In genomic region chr9:61682316-61682715, GRCm38 (mm10) we compare ENCODE assay signal across 18 mouse cellular contexts.
DNase-seq lines count a peak whose midpoint lies in the region; ATAC-seq and TF ChIP-seq lines count a peak whose summit lies in the region.
"Had no signal": no experiment of that assay in that cellular context is flagged by ENCODE, and none has a peak within 500 bp of the region (broad histone marks: within the 10 kb centered on the region; RNA-seq: fewer than 3 reads in every experiment).

No protein-coding gene starts in this region.

- no peaks in the 10 kb centered on the region for H3K9me3 ChIP-seq in liver, embryonic 12.5 days (replicated peaks)
- H3K9me3 ChIP-seq in hindbrain, embryonic 12.5 days (replicated peaks), result no peaks in the 10 kb centered on the region
- H3K9me3 ChIP-seq: embryonic facial prominence, embryonic 15.5 days; heart, embryonic 12.5 days; hindbrain, embryonic 15.5 days; lung, embryonic 15.5 days; stomach, embryonic 15.5 days had no signal

- H3K36me3 ChIP-seq in thymus, adult 2 months (ENCODE audit: control insufficient read depth, insufficient read depth, low read length), result no peaks in the 10 kb centered on the region
- H3K36me3 ChIP-seq in liver, embryonic 12.5 days, result no peaks in the 10 kb centered on the region
- no peaks in the 10 kb centered on the region for H3K36me3 ChIP-seq in hindbrain, embryonic 12.5 days
- H3K36me3 ChIP-seq: embryonic facial prominence, embryonic 15.5 days; heart, embryonic 12.5 days; hindbrain, embryonic 15.5 days; lung, embryonic 15.5 days; stomach, embryonic 15.5 days had no signal

- H3K9ac ChIP-seq in liver, embryonic 12.5 days, result no peak overlapping the region
- no peak overlapping the region for H3K9ac ChIP-seq in hindbrain, embryonic 12.5 days
- H3K9ac ChIP-seq: embryonic facial prominence, embryonic 15.5 days; forebrain, postnatal 0 days; heart, embryonic 12.5 days; hindbrain, embryonic 15.5 days; lung, embryonic 15.5 days; stomach, embryonic 15.5 days had no signal

- peak; percentile 33 for ATAC-seq in CD4-positive, CD25-positive, alpha-beta regulatory T cell, adult 4 months
- peak; percentile 67 for ATAC-seq in granulocyte monocyte progenitor cell, adult 5-6 weeks (replicated peaks; ENCODE audit: poor library complexity, severe bottlenecking)
- ATAC-seq in liver, embryonic 12.5 days, result no peak
- ATAC-seq in hindbrain, embryonic 12.5 days (ENCODE audit: low FRiP score), result no peak
- ATAC-seq: forebrain, postnatal 0 days had no signal

- WGBS in thymus, adult 2 months, result 5% methylated on average over 4 of the region's 4 CpGs
- 16% methylated on average over 4 of the region's 4 CpGs for WGBS in liver, embryonic 12.5 days (ENCODE audit: insufficient replicate concordance)
- WGBS in hindbrain, embryonic 12.5 days, result 77% methylated on average over 4 of the region's 4 CpGs

- peaks cover 52% of the 10 kb centered on the region for H3K4me1 ChIP-seq in thymus, adult 2 months (replicated peaks; ENCODE audit: control insufficient read depth, insufficient read depth, low read length)
- H3K4me1 ChIP-seq in liver, embryonic 12.5 days, result peaks cover 16% of the 10 kb centered on the region
- H3K4me1 ChIP-seq in hindbrain, embryonic 12.5 days, result peaks cover 28% of the 10 kb centered on the region
- H3K4me1 ChIP-seq: stomach, embryonic 15.5 days had no signal

- TF ChIP-seq CTCF in thymus, adult 2 months (IDR thresholded peaks at IDR 0.05; ENCODE audit: borderline replicate concordance, control insufficient read depth, extremely low read depth, insufficient read depth, low read length, poor library complexity), result no peak

- H3K4me3 ChIP-seq in thymus, adult 2 months (ENCODE audit: control insufficient read depth, insufficient read depth, low read length), result no peak overlapping the region
- no peak overlapping the region for H3K4me3 ChIP-seq in liver, embryonic 12.5 days
- no peak overlapping the region for H3K4me3 ChIP-seq in hindbrain, embryonic 12.5 days
- H3K4me3 ChIP-seq: embryonic facial prominence, embryonic 15.5 days; heart, embryonic 12.5 days; hindbrain, embryonic 15.5 days; lung, embryonic 15.5 days; stomach, embryonic 15.5 days had no signal

- no peaks in the 10 kb centered on the region for H3K27me3 ChIP-seq in thymus, adult 2 months (ENCODE audit: control insufficient read depth, insufficient read depth, low read length)
- peaks cover 7% of the 10 kb centered on the region; the same call in 1 of the 2 replicates for H3K27me3 ChIP-seq in liver, embryonic 12.5 days (replicated peaks)
- peaks cover 8% of the 10 kb centered on the region for H3K27me3 ChIP-seq in hindbrain, embryonic 12.5 days
- H3K27me3 ChIP-seq: hindbrain, embryonic 15.5 days; lung, embryonic 15.5 days; stomach, embryonic 15.5 days had no signal

- no peak for TF ChIP-seq POLR2A in thymus, adult 2 months (IDR thresholded peaks at IDR 0.05; ENCODE audit: control insufficient read depth, extremely low read depth, insufficient read depth, low read length, poor library complexity)

- peak; percentile 64 for DNase-seq in CD4-positive helper T cell, adult 2 months (ENCODE audit: low read depth, low spot score)
- no peak for DNase-seq in thymus, adult 2 months
- no peak for DNase-seq in ovary, adult 18-20 months (ENCODE audit: low spot score)
- DNase-seq: cerebellum, adult 11 months; forebrain, postnatal 0 days; gastrocnemius, postnatal 14 days; kidney, adult 9 months; right cerebral cortex, postnatal 25 days had no signal

- peak overlapping the region; percentile 33; the same call in 1 of the 2 replicates for H3K27ac ChIP-seq in thymus, adult 2 months (ENCODE audit: control insufficient read depth, insufficient read depth, low read length)
- no peak overlapping the region for H3K27ac ChIP-seq in liver, embryonic 12.5 days
- no peak overlapping the region for H3K27ac ChIP-seq in hindbrain, embryonic 12.5 days
- H3K27ac ChIP-seq: embryonic facial prominence, embryonic 15.5 days; hindbrain, embryonic 15.5 days; lung, embryonic 15.5 days; stomach, embryonic 15.5 days had no signal

- H3K4me2 ChIP-seq in liver, embryonic 12.5 days, result no peak overlapping the region
- H3K4me2 ChIP-seq in hindbrain, embryonic 12.5 days (replicated peaks), result no peak overlapping the region
- H3K4me2 ChIP-seq: embryonic facial prominence, embryonic 15.5 days; heart, embryonic 12.5 days; hindbrain, embryonic 15.5 days; lung, embryonic 15.5 days; midbrain, embryonic 11.5 days; stomach, embryonic 15.5 days had no signal

Comparison
In these comparisons a context has a peak if more than half of its experiments do, and no peak if none do; other contexts are left out.
1. ATAC-seq: peak in CD4-positive, CD25-positive, alpha-beta regulatory T cell, adult 4 months (single experiment) and granulocyte monocyte progenitor cell, adult 5-6 weeks (single experiment); none in liver, embryonic 12.5 days (single experiment) and hindbrain, embryonic 12.5 days (single experiment).